14 mouse cellular contexts compared by ENCODE assay signal in the genomic region with DNA sequence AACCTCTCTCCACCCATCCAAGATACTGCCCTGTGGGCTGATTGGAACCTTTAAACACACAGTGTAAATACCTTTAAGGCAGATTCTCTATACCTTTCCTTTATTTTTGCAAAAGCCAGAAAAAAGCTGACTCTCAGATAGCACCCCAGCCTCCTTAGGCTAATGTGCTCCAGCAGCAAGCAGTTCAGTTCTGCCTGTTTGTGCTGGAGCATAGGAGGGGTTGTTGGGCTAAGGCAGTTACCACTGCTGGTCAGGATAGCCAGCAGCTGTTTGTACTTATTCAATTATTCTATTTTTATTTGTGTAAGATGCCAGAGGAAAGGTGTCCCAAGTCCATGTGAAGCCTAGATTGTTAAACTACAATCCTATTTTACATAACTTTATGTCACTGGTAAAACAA. TPM values are rescaled to one million over a fixed set of nuclear protein-coding genes. Genes with fewer than 3 reads are reported as not detected.
DNase-seq lines count a peak whose midpoint lies in the region; ATAC-seq lines count a peak whose summit lies in the region.
"Had no signal": no experiment of that assay in that cellular context is flagged by ENCODE, and none has a peak within 500 bp of the region (broad histone marks: within the 10 kb centered on the region; RNA-seq: fewer than 3 reads in every experiment).

No protein-coding gene starts in this region.

- peak overlapping the region; percentile 17; the same call in 1 of the 2 replicates for H3K9ac ChIP-seq in heart, embryonic 13.5 days
- no peak overlapping the region for H3K9ac ChIP-seq in lung, embryonic 15.5 days
- H3K9ac ChIP-seq in limb, embryonic 15.5 days: no peak overlapping the region
- H3K9ac ChIP-seq: hindbrain, embryonic 13.5 days; liver, embryonic 15.5 days had no signal

- H3K27me3 ChIP-seq in heart, embryonic 13.5 days (replicated peaks): no peaks in the 10 kb centered on the region
- H3K27me3 ChIP-seq in lung, embryonic 15.5 days: no peaks in the 10 kb centered on the region
- H3K27me3 ChIP-seq in limb, embryonic 15.5 days: no peaks in the 10 kb centered on the region
- H3K27me3 ChIP-seq: liver, embryonic 15.5 days had no signal

- H3K27ac ChIP-seq in heart, embryonic 13.5 days (replicated peaks): peak overlapping the region; percentile 30; the same call in 1 of the 2 replicates
- H3K27ac ChIP-seq in lung, embryonic 15.5 days: peak overlapping the region; percentile 24; the same call in 1 of the 2 replicates
- H3K27ac ChIP-seq in limb, embryonic 15.5 days: peak overlapping the region; percentile 54; the same call in 1 of the 2 replicates
- H3K27ac ChIP-seq: hindbrain, embryonic 13.5 days; liver, embryonic 15.5 days had no signal

- no peak for DNase-seq in heart, adult 11 months
- no peak for DNase-seq in lung, postnatal 4 days
- peak; percentile 66 for DNase-seq in forelimb bud, embryonic 11.5 days (ENCODE audit: low read depth, low spot score)
- DNase-seq in spleen, postnatal 36 days (ENCODE audit: low spot score in 2 of 2): no peak
- DNase-seq in urinary bladder, postnatal 36 days (ENCODE audit: low spot score in 2 of 2): no peak
- DNase-seq: adrenal gland, postnatal 14 days; cerebellum, adult 9-11 months; kidney, adult 8-10 months; spleen, adult 18-20 months had no signal

- H3K4me1 ChIP-seq in heart, embryonic 13.5 days: peaks cover 19% of the 10 kb centered on the region
- peaks cover 23% of the 10 kb centered on the region for H3K4me1 ChIP-seq in lung, embryonic 15.5 days
- peaks cover 17% of the 10 kb centered on the region for H3K4me1 ChIP-seq in limb, embryonic 15.5 days
- H3K4me1 ChIP-seq: liver, embryonic 15.5 days had no signal

- H3K4me3 ChIP-seq in heart, embryonic 13.5 days: no peak overlapping the region
- no peak overlapping the region for H3K4me3 ChIP-seq in lung, embryonic 15.5 days
- H3K4me3 ChIP-seq in limb, embryonic 15.5 days: no peak overlapping the region
- H3K4me3 ChIP-seq: hindbrain, embryonic 13.5 days; liver, embryonic 15.5 days had no signal

- H3K9me3 ChIP-seq in heart, embryonic 13.5 days: no peaks in the 10 kb centered on the region
- no peaks in the 10 kb centered on the region for H3K9me3 ChIP-seq in lung, embryonic 15.5 days
- no peaks in the 10 kb centered on the region for H3K9me3 ChIP-seq in limb, embryonic 15.5 days
- H3K9me3 ChIP-seq: hindbrain, embryonic 13.5 days; liver, embryonic 15.5 days had no signal

- H3K4me2 ChIP-seq in heart, embryonic 13.5 days: peak overlapping the region; percentile 43
- no peak overlapping the region for H3K4me2 ChIP-seq in lung, embryonic 15.5 days
- H3K4me2 ChIP-seq in limb, embryonic 15.5 days: no peak overlapping the region
- H3K4me2 ChIP-seq: hindbrain, embryonic 13.5 days; liver, embryonic 15.5 days had no signal

- ATAC-seq in heart, embryonic 13.5 days (ENCODE audit: extremely low read depth, insufficient number of reproducible peaks, low FRiP score, low TSS enrichment): no peak
- no peak for ATAC-seq in lung, embryonic 15.5 days (ENCODE audit: borderline replicate concordance, extremely low read depth, low FRiP score, low TSS enrichment)
- 0 out of 2 replicates have a peak, but pooled peaks have one; percentile 35 for ATAC-seq in limb, embryonic 15.5 days (ENCODE audit: insufficient number of reproducible peaks, low FRiP score, low TSS enrichment, low read depth)

- no peaks in the 10 kb centered on the region for H3K36me3 ChIP-seq in heart, embryonic 13.5 days
- no peaks in the 10 kb centered on the region for H3K36me3 ChIP-seq in lung, embryonic 15.5 days
- no peaks in the 10 kb centered on the region for H3K36me3 ChIP-seq in limb, embryonic 15.5 days
- H3K36me3 ChIP-seq: hindbrain, embryonic 13.5 days; liver, embryonic 15.5 days had no signal

RNA-seq across cellular contexts. Expression of gene Casd1, which starts 39.0 kb away (rescaled TPM):
- 24.8 and 26.0 TPM in 2 replicates for polyA plus RNA-seq in heart, embryonic 13.5 days (2015; fragmentation: Nextera tagmentation; extraction: Ambion mirVana)
- polyA plus RNA-seq in lung, embryonic 15.5 days (2015; fragmentation: Nextera tagmentation; extraction: Ambion mirVana): 32.4 and 34.3 TPM in 2 replicates
- polyA plus RNA-seq in limb, embryonic 15.5 days (2015; fragmentation: Nextera tagmentation; extraction: Ambion mirVana): 26.3 and 27.8 TPM in 2 replicates

RNA-seq across cellular contexts. Expression of gene Col1a2, which starts 57.0 kb away (rescaled TPM):
- polyA plus RNA-seq in heart, embryonic 13.5 days (2015; fragmentation: Nextera tagmentation; extraction: Ambion mirVana): 253 and 328 TPM in 2 replicates
- polyA plus RNA-seq in lung, embryonic 15.5 days (2015; fragmentation: Nextera tagmentation; extraction: Ambion mirVana): 726 and 742 TPM in 2 replicates
- polyA plus RNA-seq in limb, embryonic 15.5 days (2015; fragmentation: Nextera tagmentation; extraction: Ambion mirVana): 2,665 and 3,005 TPM in 2 replicates
